Mouse (Mus musculus): ENCODE data around the gene Prelp. TPM values are rescaled to one million over a fixed set of nuclear protein-coding genes. Genes with fewer than 3 reads are reported as not detected.

Prelp gene
- polyA plus RNA-seq, 1 experiment from 2014 or later = 8.7 TPM

DNA sequence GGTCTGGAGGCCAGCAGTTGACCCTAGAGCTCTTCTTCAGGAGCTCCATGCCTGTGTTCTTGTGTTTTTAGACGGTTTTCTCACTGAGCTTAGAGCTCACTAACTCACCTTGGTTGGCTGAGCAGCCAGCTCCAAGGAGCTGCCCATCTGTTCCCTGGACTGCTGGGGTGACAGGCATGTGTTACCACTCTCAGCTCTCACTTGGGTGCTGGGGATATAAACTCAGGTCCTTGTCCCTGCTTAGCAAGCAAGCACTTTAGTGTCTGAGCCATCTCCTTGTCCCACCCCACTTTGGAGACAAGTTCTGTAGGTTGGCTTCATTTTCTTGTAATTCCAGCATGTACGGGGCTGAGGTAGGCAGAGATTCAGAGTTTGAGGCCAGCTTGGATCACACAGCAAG lies 52.0 kb downstream of the Prelp start:
- H3K27ac ChIP-seq (replicated peaks; ENCODE audit: low read depth, low read length) = no peak overlapping the region
- H3K9ac ChIP-seq (replicated peaks; ENCODE audit: low read length) = no peak overlapping the region
- no peak overlapping the region for H3K4me3 ChIP-seq (replicated peaks; ENCODE audit: low read depth, low read length)
- H3K4me1 ChIP-seq (ENCODE audit: control insufficient read depth, insufficient read depth, low read length) = no peaks in the 10 kb centered on the region
- no peaks in the 10 kb centered on the region for H3K27me3 ChIP-seq (ENCODE audit: control insufficient read depth, insufficient read depth, low read length)
- WGBS = 63% methylated on average over 2 of the region's 2 CpGs
- no peak for DNase-seq
- no peaks in the 10 kb centered on the region; the same call in 1 of the 2 replicates for H3K9me3 ChIP-seq (ENCODE audit: control insufficient read depth, low read length)
- H3K36me3 ChIP-seq (ENCODE audit: control insufficient read depth, insufficient read depth, low read length) = no peaks in the 10 kb centered on the region
- ATAC-seq (ENCODE audit: low FRiP score, low TSS enrichment) = no peak
- H3K4me2 ChIP-seq (ENCODE audit: low read length) = no peak overlapping the region

DNA sequence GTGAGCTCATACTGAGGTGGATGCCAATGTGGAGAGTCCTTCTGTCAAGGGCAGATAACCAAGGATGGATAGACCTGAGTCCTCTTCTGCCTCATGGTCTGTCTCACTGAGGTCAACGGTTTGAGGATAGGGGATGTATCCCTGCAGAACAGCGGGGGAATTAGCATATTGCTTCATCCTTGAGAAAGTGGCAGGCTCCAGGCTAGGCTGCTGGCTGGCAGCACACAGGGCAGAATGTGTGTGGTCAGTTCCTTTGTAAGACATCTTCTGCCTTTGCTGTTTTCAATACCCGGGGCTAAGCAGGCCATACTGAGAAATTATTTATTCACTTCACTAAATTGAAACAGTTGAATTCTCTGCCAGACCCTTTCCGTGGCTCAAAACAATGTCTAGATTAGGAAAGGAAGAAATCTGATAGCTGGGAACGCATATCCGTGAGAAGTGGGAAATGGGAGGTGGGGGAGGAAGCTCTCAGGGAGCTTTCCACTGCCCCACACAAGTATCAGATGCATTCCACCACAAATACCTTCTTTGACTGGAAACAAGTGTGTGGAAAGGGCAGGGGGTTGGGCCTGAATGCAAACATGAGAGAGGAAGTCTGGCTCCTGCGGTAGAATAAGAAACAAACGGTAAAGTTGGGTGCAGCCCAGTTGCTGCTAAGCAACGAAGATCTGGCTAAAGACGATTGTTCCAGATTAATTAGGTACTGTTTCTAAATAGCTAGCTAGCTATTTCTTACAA lies 57.8 kb downstream of the Prelp start:
- DNase-seq = peak; percentile 45
- Histone ChIP-seq H3K27ac (replicated peaks; ENCODE audit: low read depth, low read length) (peak overlapping the region; percentile 38), H3K36me3 (ENCODE audit: control insufficient read depth, insufficient read depth, low read length) (no peaks in the 10 kb centered on the region), H3K9me3 (ENCODE audit: control insufficient read depth, low read length) (no peaks in the 10 kb centered on the region; the same call in 1 of the 2 replicates), H3K4me2 (ENCODE audit: low read length) (no peak overlapping the region), H3K4me1 (ENCODE audit: control insufficient read depth, insufficient read depth, low read length) (peaks cover 9% of the 10 kb centered on the region; the same call in 1 of the 2 replicates), H3K9ac (replicated peaks; ENCODE audit: low read length) (no peak overlapping the region), H3K4me3 (replicated peaks; ENCODE audit: low read depth, low read length) (no peak overlapping the region), H3K27me3 (ENCODE audit: control insufficient read depth, insufficient read depth, low read length) (no peaks in the 10 kb centered on the region)
- no peak for ATAC-seq (ENCODE audit: low FRiP score, low TSS enrichment)
- WGBS = 40% methylated on average over 10 of the region's 10 CpGs

DNA sequence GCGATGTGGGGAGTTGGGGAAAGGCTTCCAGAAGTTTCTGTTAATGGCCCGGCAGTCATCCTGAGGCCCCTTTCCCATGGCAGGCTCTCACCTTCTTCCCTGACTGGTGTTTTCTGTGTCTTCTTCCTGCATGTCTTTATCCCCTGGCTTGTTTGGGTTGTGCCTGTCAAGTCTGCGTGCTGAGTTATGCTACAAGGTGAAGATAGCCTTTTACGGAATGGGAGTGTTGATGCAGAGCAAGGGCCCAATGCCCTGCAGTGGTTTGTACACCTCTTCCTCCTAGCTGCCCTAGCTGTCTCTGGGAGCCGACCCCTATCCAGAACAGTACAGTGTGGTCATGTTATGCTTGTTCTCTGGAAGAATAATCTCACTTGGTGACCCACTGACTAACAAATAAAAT lies 60.2 kb downstream of the Prelp start:
- H3K27me3 ChIP-seq (ENCODE audit: control insufficient read depth, insufficient read depth, low read length) = no peaks in the 10 kb centered on the region
- DNase-seq = no peak
- H3K4me2 ChIP-seq (ENCODE audit: low read length) = no peak overlapping the region
- no peak overlapping the region for H3K27ac ChIP-seq (replicated peaks; ENCODE audit: low read depth, low read length)
- H3K9ac ChIP-seq (replicated peaks; ENCODE audit: low read length) = no peak overlapping the region
- H3K9me3 ChIP-seq (ENCODE audit: control insufficient read depth, low read length) = no peaks in the 10 kb centered on the region; the same call in 1 of the 2 replicates
- no peaks in the 10 kb centered on the region for H3K36me3 ChIP-seq (ENCODE audit: control insufficient read depth, insufficient read depth, low read length)
- H3K4me3 ChIP-seq (replicated peaks; ENCODE audit: low read depth, low read length) = no peak overlapping the region
- WGBS = 80% methylated on average over 5 of the region's 5 CpGs
- no peak for ATAC-seq (ENCODE audit: low FRiP score, low TSS enrichment)
- peaks cover 13% of the 10 kb centered on the region; the same call in 1 of the 2 replicates for H3K4me1 ChIP-seq (ENCODE audit: control insufficient read depth, insufficient read depth, low read length)

Other genes with a start within 250 kb of the Prelp start
- not detected in 2 replicates for gene Lax1, start 231.3 kb downstream of the Prelp start, polyA plus RNA-seq (2014; fragmentation: Nextera tagmentation; extraction: Ambion mirVana)
- 14.1 and 15.6 TPM in 2 replicates for gene Atp2b4, start 120.4 kb downstream of the Prelp start, polyA plus RNA-seq (2014; fragmentation: Nextera tagmentation; extraction: Ambion mirVana)
- 3.5 and 4.5 TPM in 2 replicates for gene Optc, start 13.4 kb downstream of the Prelp start, polyA plus RNA-seq (2014; fragmentation: Nextera tagmentation; extraction: Ambion mirVana)
- 0.31 and 6.4 TPM in 2 replicates for gene Fmod, start 115.8 kb upstream of the Prelp start, polyA plus RNA-seq (2014; fragmentation: Nextera tagmentation; extraction: Ambion mirVana)
- gene Btg2, start 157.7 kb upstream of the Prelp start, polyA plus RNA-seq (2014; fragmentation: Nextera tagmentation; extraction: Ambion mirVana) = 34.2 and 61.1 TPM in 2 replicates
- 0.26 TPM in 1 of 2 replicates, not detected in the other for gene Chit1, start 189.8 kb upstream of the Prelp start, polyA plus RNA-seq (2014; fragmentation: Nextera tagmentation; extraction: Ambion mirVana)